ENCODE assay signal across 22 mouse cellular contexts in genomic region chr1:93458357-93458756, GRCm38 (mm10). TPM values are rescaled to one million over a fixed set of nuclear protein-coding genes. Genes with fewer than 3 reads are reported as not detected.
DNase-seq lines count a peak whose midpoint lies in the region; ATAC-seq and TF ChIP-seq lines count a peak whose summit lies in the region.
"Had no signal": no experiment of that assay in that cellular context is flagged by ENCODE, and none has a peak within 500 bp of the region (broad histone marks: within the 10 kb centered on the region; RNA-seq: fewer than 3 reads in every experiment).

No protein-coding gene starts in this region.

- no peaks in the 10 kb centered on the region for H3K27me3 ChIP-seq in kidney, adult 2 months (replicated peaks; ENCODE audit: control insufficient read depth, insufficient read depth, low read length)
- H3K27me3 ChIP-seq in intestine, embryonic 15.5 days (replicated peaks) = no peaks in the 10 kb centered on the region
- no peaks in the 10 kb centered on the region for H3K27me3 ChIP-seq in intestine, postnatal 0 days (replicated peaks; ENCODE audit: control insufficient read depth, insufficient read depth, low read length)
- H3K27me3 ChIP-seq: embryonic facial prominence, embryonic 13.5 days; embryonic facial prominence, embryonic 15.5 days; forebrain, embryonic 12.5 days had no signal

- H3K4me1 ChIP-seq in kidney, adult 2 months (ENCODE audit: control insufficient read depth, insufficient read depth, low read length) = peaks cover 8% of the 10 kb centered on the region
- 0 out of 2 replicates have a peak, but pooled peaks cover 2% of the 10 kb centered on the region for H3K4me1 ChIP-seq in intestine, embryonic 15.5 days (replicated peaks)
- peaks cover 11% of the 10 kb centered on the region for H3K4me1 ChIP-seq in intestine, postnatal 0 days (replicated peaks; ENCODE audit: control insufficient read depth, insufficient read depth, low read length)
- H3K4me1 ChIP-seq: embryonic facial prominence, embryonic 13.5 days; embryonic facial prominence, embryonic 15.5 days; forebrain, embryonic 10.5 days; forebrain, embryonic 12.5 days had no signal

- intact Hi-C loops in heart, postnatal 36 days (cut with DNase I) = no loop called here

- H3K36me3 ChIP-seq in kidney, adult 2 months (ENCODE audit: control insufficient read depth, insufficient read depth, low read length) = no peaks in the 10 kb centered on the region
- H3K36me3 ChIP-seq in intestine, embryonic 15.5 days = no peaks in the 10 kb centered on the region
- H3K36me3 ChIP-seq in intestine, postnatal 0 days (ENCODE audit: control insufficient read depth, insufficient read depth) = no peaks in the 10 kb centered on the region
- H3K36me3 ChIP-seq: embryonic facial prominence, embryonic 15.5 days; forebrain, embryonic 10.5 days; forebrain, embryonic 12.5 days had no signal

- TF ChIP-seq POLR2A in kidney, adult 2 months (IDR thresholded peaks at IDR 0.05; ENCODE audit: low read depth, low read length) = no peak

- H3K27ac ChIP-seq in kidney, adult 2 months (ENCODE audit: insufficient read depth, low read depth, low read length) = no peak overlapping the region
- H3K27ac ChIP-seq in intestine, embryonic 15.5 days = no peak overlapping the region
- H3K27ac ChIP-seq in intestine, postnatal 0 days (ENCODE audit: low read depth, low read length) = no peak overlapping the region
- H3K27ac ChIP-seq: embryonic facial prominence, embryonic 13.5 days; embryonic facial prominence, embryonic 15.5 days; forebrain, embryonic 10.5 days; forebrain, embryonic 12.5 days had no signal

- no peaks in the 10 kb centered on the region for H3K9me3 ChIP-seq in intestine, embryonic 15.5 days
- H3K9me3 ChIP-seq in intestine, postnatal 0 days (ENCODE audit: control insufficient read depth) = no peaks in the 10 kb centered on the region
- H3K9me3 ChIP-seq: embryonic facial prominence, embryonic 13.5 days; embryonic facial prominence, embryonic 15.5 days; forebrain, embryonic 10.5 days; forebrain, embryonic 12.5 days had no signal

- TF ChIP-seq CTCF in kidney, adult 2 months (conservative IDR thresholded peaks at IDR 0.05; ENCODE audit: insufficient read depth, insufficient read length, low read depth, low read length) = no peak
- TF ChIP-seq CTCF in intestine, postnatal 0 days (IDR thresholded peaks at IDR 0.05; ENCODE audit: low read depth) = no peak

- H3K4me3 ChIP-seq in kidney, adult 2 months (ENCODE audit: insufficient read depth, low read depth, low read length) = no peak overlapping the region
- H3K4me3 ChIP-seq in intestine, embryonic 15.5 days (replicated peaks) = no peak overlapping the region
- H3K4me3 ChIP-seq in intestine, postnatal 0 days (ENCODE audit: low read depth, low read length) = no peak overlapping the region
- H3K4me3 ChIP-seq: embryonic facial prominence, embryonic 13.5 days; embryonic facial prominence, embryonic 15.5 days; erythroblast, embryonic 14.5 days; forebrain, embryonic 10.5 days; forebrain, embryonic 12.5 days had no signal

- peak; percentile 33 for DNase-seq in kidney, adult 2 months
- no peak for DNase-seq in kidney, adult 8-10 months
- no peak for DNase-seq in heart, postnatal 36 days
- DNase-seq: adrenal gland, adult 2 months; adrenal gland, postnatal 10 days; adrenal gland, postnatal 25 days; cerebellum, adult 11 months; cerebellum, adult 18-20 months; cerebellum, adult 8-10 months; cerebellum, adult 9-11 months; cerebellum, postnatal 14 days; cerebellum, postnatal 36 days; embryo, embryonic 11 days had no signal

- no peak overlapping the region for H3K4me2 ChIP-seq in intestine, embryonic 15.5 days (replicated peaks)
- no peak overlapping the region for H3K4me2 ChIP-seq in intestine, postnatal 0 days (replicated peaks; ENCODE audit: low read depth)
- H3K4me2 ChIP-seq: embryonic facial prominence, embryonic 13.5 days; embryonic facial prominence, embryonic 15.5 days; forebrain, embryonic 12.5 days had no signal

- 54% methylated on average over 1 of the region's 1 CpGs for WGBS in kidney, adult 2 months
- 12% methylated on average over 1 of the region's 1 CpGs for WGBS in intestine, embryonic 15.5 days
- 17% methylated on average over 1 of the region's 1 CpGs for WGBS in intestine, postnatal 0 days

- no peak overlapping the region for H3K9ac ChIP-seq in intestine, embryonic 15.5 days
- no peak overlapping the region for H3K9ac ChIP-seq in intestine, postnatal 0 days (ENCODE audit: low read depth, low read length)
- H3K9ac ChIP-seq: embryonic facial prominence, embryonic 13.5 days; embryonic facial prominence, embryonic 15.5 days; forebrain, embryonic 12.5 days had no signal

- peak; percentile 55; the same call in 1 of the 2 replicates for ATAC-seq in intestine, embryonic 15.5 days
- peak; percentile 38; the same call in 1 of the 2 replicates for ATAC-seq in intestine, postnatal 0 days
- ATAC-seq: forebrain, embryonic 14.5 days; forebrain, embryonic 16.5 days had no signal

RNA-seq across cellular contexts. Expression of gene Hdlbp, which starts 20.3 kb away (rescaled TPM):
- 95.0 and 97.8 TPM in 2 replicates for polyA plus RNA-seq in kidney, adult 2 months (2012; rRNA removed)
- 175 and 185 TPM in 2 replicates for polyA plus RNA-seq in intestine, embryonic 15.5 days (2015; fragmentation: Nextera tagmentation; extraction: Ambion mirVana)
- 170 and 175 TPM in 2 replicates for polyA plus RNA-seq in intestine, postnatal 0 days (2015; fragmentation: Nextera tagmentation; extraction: Ambion mirVana)
- 100 to 1,000 TPM; 568 to 579 TPM for total RNA-seq in heart, postnatal 36 days (2021)

RNA-seq across cellular contexts. Expression of gene Farp2, which starts 53.5 kb away (rescaled TPM):
- polyA plus RNA-seq in kidney, adult 2 months (2012; rRNA removed) = 10.4 and 12.5 TPM in 2 replicates
- polyA plus RNA-seq in intestine, embryonic 15.5 days (2015; fragmentation: Nextera tagmentation; extraction: Ambion mirVana) = 6.1 and 6.8 TPM in 2 replicates
- 5.3 and 6.7 TPM in 2 replicates for polyA plus RNA-seq in intestine, postnatal 0 days (2015; fragmentation: Nextera tagmentation; extraction: Ambion mirVana)
- total RNA-seq in heart, postnatal 36 days (2021) = 10 to 100 TPM; 19.5 to 20.2 TPM
- polyA plus RNA-seq: erythroblast, embryonic 14.5 days had no signal
